Mouse (Mus musculus): ENCODE results near the gene Rfxank.

Rfxank gene

DNA sequence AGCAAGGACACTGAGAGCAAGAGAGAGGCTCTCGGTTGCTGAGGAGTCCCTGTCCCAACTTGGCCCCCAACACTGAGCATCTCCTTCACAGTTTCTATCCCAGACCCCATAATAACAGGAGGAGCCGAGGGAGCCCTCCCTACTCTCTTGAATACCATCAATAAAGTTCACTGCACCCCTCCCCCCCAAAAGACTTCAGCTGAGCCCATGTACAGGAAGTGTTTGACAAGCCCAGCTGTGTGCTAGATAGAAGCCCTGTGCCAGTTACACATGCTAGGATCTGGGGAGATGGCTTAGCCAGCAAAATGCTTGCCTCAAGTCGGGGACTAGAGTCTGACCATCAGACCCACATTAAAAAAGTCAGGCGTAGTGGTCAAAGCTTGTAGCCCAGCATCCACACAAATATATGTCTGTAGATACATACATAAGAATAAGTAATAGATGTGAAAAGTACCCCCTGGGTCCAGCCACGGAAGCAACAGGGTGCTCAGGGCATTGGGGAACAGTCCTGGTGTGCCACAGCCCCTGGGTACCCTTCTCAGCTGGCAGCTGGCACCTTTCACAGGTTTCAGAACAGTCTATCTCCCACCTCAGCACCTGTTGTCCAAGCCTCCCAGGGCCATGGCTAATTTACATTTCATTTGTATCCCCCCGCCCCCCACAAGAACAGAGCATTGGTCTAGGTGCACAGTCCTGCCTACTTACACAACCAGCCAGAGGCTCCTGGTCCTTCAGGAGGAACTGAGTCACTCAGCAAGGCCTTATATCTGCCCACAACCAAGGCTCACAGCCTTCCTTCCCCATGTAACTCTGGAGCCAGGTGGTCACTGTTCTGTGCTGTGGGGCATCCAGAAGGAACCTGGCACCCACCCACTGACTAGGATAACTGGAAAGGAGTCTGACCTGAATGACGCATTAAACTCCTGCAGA lies 9.0 kb upstream of the Rfxank start:
- no peak for DNase-seq

GRCm38 (mm10) chr8:70139981-70140380 lies 1.0 kb upstream of the Rfxank start:
- DNase-seq = no peak

- no peak for DNase-seq
Measured at GRCm38 (mm10) chr8:70137890-70138289, 1.1 kb downstream of the Rfxank start.

DNA sequence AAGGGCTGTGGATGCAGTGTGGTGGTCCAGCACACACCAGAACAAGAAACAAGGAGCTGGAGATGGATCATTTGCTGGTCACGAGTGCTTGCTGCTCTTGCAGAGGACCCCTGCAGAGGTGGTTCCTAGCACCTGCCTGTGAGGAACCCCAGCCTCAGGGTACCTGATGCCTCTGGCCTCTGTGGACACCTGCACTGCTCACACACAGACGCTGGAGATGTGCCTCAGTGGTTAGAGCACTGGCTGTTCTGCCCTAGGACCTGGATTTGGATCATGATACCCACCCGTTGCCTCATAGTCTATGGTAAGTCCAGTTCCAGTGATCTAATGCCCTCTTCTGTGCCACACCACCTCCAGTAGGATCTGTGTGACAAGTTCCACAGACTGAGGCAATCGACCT lies 2.4 kb downstream of the Rfxank start:
- no peak for DNase-seq

GRCm38 (mm10) chr8:70134931-70135330 lies 4.0 kb downstream of the Rfxank start:
- no peak for DNase-seq

DNA sequence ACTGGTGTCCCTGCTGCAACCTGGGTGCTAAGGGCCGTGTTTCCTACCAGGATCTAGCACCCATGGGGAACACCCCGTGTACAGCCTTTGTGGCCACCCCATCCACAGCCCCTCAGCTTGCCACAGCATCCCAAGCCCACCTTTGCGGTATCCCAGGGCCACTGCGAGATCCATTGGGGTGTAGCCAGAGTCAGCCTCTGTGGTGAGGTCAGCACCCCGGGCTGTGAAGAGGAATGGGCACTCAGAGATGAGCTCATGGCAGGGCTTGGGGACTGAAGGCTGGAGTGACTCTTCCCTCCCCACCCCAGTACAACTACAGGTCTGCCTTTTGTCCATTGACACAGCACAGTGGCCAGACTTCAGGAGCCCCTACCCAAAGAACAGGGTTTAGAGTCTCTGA lies 4.9 kb downstream of the Rfxank start:
- DNase-seq = no peak

DNA sequence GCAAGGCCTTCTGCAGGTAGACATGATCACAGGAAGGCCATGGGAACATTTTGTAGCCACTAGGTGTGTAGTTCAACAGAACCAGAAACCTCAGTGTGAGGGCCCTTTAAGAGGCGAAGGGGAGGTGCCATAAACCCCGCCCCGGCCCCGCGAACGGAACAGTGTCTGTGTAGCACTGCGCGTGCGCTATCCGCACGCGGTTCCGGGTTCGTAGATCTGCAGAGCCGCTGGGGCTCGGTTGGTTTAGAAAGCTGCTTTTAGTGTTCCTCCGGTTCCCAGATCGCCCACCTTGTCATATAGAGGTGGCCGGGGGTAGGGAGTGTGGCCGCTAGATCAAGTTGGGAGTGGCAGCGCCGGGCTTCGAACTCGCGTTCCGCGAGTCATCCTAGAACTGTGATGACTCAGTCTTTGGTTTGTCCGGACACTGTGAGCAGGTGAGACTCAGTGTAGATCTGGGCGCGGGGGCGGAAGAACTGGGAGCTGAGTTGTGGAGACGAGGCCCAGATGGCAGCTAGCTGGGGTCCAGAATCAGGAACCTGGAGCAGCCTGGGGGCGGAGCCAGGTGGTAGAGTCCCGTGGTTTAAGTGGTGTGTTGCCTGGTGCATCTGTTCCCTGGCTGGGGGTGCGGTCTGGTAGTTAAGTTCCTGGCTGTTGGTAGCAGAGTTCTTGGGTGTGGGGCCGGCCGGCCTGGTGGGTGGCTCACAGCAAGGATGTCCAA lies 7.6 kb downstream of the Rfxank start, which contains the start of gene Nr2c2ap:
Nr2c2ap (plus strand) TSS at position 168 of the 718 bp plus-strand sequence.
- DNase-seq = peak; percentile 91

DNA sequence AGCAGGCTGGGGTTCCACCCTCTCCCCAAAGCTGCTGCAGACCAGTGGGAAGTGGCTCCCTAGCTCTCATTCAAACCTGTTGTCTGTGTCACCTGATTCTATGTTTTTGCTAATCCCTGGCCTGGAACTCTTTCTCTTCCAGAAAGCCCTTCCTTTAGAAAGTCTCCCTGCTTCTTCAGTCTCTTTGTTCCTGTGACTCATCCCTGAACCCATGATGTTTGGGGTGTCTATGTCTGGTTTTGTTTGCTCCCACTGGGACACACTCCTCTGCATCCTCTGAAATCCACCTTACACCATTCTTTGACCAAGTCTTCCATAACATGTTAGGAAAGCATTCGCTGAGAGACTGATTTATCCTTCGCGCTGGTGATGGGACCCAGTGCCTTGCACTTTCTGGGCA lies 8.9 kb downstream of the Rfxank start:
- no peak for DNase-seq

DNA sequence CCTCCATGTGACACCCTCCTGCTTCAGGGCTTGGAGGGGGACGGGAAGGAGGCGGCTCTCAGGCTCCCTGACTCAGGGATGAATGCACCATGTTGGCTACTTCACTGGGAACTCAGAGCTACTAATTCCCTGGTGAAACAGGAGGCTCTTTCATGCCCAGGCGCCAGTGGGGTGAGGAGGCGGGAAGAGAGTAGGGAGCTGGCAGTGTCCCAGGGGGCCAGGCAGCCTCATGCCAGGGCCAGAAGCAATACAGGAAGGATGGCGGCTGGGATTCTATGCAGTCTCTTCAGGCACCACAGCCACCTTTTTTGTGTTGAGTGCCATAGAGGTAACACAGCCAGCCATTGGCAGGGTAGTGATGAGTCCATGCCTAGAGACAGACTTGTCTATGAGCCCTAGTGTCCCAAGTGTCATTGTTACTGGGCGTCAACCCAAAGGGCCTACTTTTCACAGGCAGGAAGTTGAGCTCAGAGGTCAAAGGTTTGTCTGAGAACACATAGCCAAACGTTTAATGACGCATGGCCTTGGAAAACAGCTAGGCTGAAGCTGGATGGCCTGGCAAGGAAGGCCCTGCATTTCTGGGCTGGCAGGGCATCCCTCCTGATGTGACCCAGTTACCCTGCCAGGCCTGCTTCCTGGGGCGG lies 9.5 kb downstream of the Rfxank start:
- peak; percentile 34 for DNase-seq

DNA sequence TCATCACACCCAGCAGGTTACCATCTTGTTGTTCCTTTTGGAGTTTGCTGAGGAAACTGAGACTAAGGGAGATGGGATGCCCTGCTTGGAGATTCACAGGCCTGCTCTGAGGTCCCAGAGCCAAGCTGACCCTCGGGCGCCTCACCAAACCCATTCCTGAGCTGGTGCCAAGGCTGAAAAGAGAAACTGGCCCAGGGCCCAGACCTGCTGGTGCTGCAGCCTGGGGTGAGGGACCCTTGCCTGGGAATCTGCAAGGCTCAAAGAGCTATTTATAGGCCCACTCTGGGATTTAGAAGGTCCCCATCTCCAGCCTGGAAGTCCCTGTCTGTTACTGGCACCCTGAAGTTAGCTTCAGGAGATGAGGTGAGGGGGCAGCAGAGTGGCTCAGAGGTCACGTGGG lies 10.5 kb downstream of the Rfxank start:
- DNase-seq = peak; percentile 40

- no peak for DNase-seq
Measured at GRCm38 (mm10) chr8:70124992-70125391, 14.0 kb downstream of the Rfxank start.

GRCm38 (mm10) chr8:70122863-70123262 lies 16.1 kb downstream of the Rfxank start:
- no peak for DNase-seq

GRCm38 (mm10) chr8:70120667-70121066 lies 18.3 kb downstream of the Rfxank start, which contains the start of gene Ncan:
Gene Ncan, minus strand, starts transcription at chr8:70120873.
- peak; percentile 85 for DNase-seq

DNA sequence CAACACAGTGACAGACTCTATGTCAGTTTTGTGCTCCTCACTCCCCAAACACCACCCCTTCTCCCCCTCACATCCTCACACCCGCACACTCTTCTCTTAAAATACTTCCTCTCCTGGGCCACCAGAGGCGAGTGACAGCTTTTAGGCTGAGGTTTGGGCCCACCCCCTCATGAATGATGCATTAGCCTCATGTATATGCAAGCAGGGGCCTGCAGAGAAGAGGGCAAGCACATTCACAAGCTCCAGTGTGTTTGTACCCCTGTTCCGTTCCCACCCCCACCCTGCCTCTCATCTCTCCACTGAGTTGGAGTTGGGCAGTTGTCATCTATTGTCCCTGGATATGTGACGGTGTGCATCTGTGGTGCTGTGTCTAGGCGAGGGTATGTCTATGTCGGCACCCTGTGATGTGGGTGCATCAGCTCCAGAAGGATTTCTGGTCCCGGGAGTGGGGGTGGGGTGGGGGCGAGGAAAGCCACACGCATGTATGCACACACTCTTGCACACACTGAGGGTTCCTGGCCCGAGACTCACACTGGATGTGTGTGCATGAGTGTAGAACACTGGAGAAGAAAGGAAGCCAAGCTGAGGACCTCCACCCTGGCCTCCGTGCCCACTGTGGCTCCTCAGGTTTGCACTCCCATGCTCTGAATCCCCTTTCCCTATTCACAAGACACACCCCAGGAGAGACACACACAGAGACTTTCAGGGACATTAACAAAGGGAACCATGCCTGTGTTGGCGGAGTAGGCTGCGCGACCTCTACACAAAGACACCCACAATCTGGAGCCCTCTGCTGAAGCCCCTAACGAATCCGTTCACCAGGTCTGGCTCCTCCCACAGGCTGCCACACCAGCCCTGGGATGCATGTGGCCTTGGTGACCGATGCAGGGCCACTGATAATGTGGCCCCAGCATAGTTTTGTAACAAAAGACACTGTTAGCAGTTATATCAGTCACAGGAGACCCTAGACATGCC lies 19.9 kb downstream of the Rfxank start:
- no peak for DNase-seq

DNA sequence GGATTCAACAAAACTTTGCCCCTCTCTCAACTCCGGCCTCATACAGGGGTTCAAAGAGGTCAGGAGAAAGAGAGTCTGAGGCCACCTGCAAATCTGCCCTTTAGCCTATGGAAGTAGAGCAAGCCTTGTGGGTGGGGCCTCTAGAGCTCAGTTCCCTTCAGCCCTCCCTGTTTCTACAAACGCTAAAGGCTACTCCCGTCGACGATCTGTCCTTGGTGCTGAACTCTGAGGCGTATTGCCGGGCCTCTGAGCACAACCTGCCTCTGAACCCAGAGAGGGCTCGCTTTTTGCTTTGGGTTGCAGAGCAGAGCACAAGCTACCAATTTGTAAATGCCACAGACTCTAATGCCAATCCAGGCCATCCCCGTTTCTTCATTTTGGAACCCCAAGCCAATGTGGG lies 21.3 kb downstream of the Rfxank start:
- peak; percentile 66 for DNase-seq

DNA sequence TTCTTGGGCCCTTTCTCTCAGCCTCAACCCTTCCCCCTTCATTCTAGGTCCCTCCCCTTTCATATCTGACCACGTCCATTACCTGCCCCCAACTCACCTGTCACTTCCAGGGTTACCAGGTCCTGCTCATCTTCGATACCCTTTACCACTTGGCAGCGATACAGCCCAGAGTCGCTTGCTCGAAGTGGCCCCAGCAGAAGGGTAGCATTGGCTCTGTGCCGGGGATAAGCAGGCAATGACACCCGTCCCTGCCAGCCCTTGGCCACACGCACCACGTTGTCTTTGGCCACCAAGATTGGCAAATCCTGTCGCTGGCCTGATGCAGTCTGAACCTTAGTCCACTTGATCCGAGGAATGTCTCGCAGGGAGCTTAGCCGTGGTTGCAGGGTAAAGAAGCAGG lies 24.1 kb downstream of the Rfxank start:
- no peak for DNase-seq

- DNase-seq = no peak
Measured at GRCm38 (mm10) chr8:70114488-70114887, 24.5 kb downstream of the Rfxank start.

DNA sequence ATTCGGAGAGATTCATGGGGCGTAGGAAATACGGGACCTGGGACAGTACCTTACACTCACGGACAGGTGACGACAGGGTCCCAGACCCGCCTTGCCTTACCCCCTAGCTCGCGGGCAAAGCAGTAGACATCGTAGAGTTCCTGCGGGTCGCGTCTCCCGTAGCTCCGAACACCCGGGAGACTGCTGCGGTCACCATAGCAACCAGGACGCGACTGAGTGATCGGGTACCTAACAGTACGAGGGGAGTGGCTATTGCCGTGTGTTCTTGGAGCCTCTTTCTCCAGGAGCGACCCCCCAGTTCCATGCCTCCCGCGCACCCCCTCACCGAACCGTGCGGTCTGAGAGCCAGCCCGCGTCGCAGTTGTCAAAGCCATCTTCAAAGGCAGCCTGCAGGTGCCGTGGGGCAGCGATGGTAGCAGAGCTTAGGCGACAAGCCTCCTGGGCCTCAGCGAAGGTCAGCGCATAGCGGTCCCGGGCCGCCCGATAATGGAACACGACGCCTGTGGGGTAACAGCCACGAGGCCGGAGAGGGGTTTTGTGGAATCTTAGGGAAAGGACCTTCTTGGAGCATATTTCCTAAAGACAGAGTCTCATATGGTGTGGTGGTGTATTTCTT lies 26.4 kb downstream of the Rfxank start:
- no peak for DNase-seq

DNA sequence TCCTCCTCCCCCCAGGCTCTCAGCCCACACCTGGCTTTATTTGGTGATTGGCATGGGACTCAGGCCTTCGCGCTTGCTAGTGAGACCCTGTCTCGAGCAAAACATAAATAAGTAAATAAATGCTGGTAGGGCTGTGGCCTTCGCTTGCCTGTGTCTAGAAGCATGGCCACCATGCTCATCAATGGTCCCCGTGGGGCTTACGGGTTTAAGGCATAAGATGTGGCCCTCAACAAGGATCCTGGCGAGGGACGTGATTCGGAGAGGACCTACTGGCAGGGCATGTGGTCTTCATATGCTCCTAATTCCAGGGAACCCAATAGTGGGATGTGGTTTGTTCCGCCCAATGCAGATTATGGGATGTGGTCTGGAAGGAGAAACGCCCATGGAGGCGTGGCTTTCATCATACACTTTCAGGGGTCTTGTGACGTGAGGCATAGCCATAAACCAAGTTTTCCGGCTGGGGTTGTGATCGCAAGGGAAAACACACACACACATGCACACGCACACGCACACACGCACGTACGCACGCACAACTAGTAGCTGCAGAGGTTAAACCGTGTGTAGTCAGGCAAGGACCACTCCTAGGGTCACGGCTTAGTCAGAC lies 27.7 kb downstream of the Rfxank start:
- DNase-seq = no peak

GRCm38 (mm10) chr8:70110451-70110850 lies 28.5 kb downstream of the Rfxank start:
- DNase-seq = no peak

DNA sequence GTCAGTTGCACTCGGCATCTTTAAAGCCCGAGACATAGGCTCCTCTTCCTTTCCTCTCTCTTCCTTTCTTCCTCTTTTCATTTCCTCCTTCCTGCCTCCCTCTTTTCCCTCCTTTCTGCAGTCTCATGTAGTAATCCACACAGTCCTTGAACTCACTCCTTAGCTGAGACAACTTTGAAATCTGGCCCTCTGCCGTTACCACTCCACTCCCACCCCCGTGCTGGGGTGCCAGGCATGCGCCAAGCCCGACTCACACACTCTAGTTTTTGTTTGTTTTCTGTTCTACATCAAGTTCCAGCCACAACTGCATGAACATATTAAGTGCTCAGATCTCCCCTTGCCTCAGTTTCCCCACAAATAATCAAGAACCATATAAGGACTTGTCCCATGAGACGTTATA lies 34.0 kb downstream of the Rfxank start:
- DNase-seq = no peak

Measured in kidney, postnatal 10 days (tissue).